Mouse (Mus musculus) adrenal gland, adult 2 months (tissue): ENCODE data around the gene 4632433K11Rik. TPM values are rescaled to one million over a fixed set of nuclear protein-coding genes. Genes with fewer than 3 reads are reported as not detected.

Source experiments
- polyA plus RNA-seq: library from polyadenylated mRNA; depleted of rRNA; stranded (reverse); fragments of >200 nt; gene quantifications from 2 replicates; pipeline ENCODE4 v1.2.3, GENCODE M21; 2012; rRNA removed
- total RNA-seq, 2 experiments: library from RNA; stranded (reverse); gene quantifications; 2 replicates each; pipeline ENCODE4 v1.2.3; 2021

Gene 4632433K11Rik
- total and polyA plus RNA-seq, 3 experiments, result 0.92 TPM; not detected in 2

Other genes starting within 250 kb of the 4632433K11Rik start
- 10 to 100 TPM; 10.2 to 10.8 TPM for gene Tmem238, start 244.5 kb upstream of the 4632433K11Rik start, total RNA-seq
- 144 and 180 TPM in 2 replicates for gene Tmem238, start 244.5 kb upstream of the 4632433K11Rik start, polyA plus RNA-seq
- gene Rpl28, start 241.2 kb upstream of the 4632433K11Rik start, total RNA-seq, result 1,000 to 10,000 TPM in 1 of 2 experiments, 100 to 1,000 TPM in 1; 958 to 1,234 TPM
- gene Rpl28, start 241.2 kb upstream of the 4632433K11Rik start, polyA plus RNA-seq, result 237 and 255 TPM in 2 replicates
- gene Ube2s, start 221.5 kb upstream of the 4632433K11Rik start, total RNA-seq, result 100 to 1,000 TPM in 1 of 2 experiments, 10 to 100 TPM in 1; 98.1 to 140 TPM
- 148 and 156 TPM in 2 replicates for gene Ube2s, start 221.5 kb upstream of the 4632433K11Rik start, polyA plus RNA-seq
- 1 to 10 TPM; 1.9 TPM for gene Shisa7, start 189.4 kb upstream of the 4632433K11Rik start, total RNA-seq
- 2.9 and 4.0 TPM in 2 replicates for gene Shisa7, start 189.4 kb upstream of the 4632433K11Rik start, polyA plus RNA-seq
- gene Isoc2b, start 163.9 kb upstream of the 4632433K11Rik start, total RNA-seq, result 10 to 100 TPM; 10.9 to 23.8 TPM
- gene Isoc2b, start 163.9 kb upstream of the 4632433K11Rik start, polyA plus RNA-seq, result 75.4 and 78.2 TPM in 2 replicates
- 10 to 100 TPM; 35.5 to 43.4 TPM for gene Isoc2a, start 157.0 kb upstream of the 4632433K11Rik start, total RNA-seq
- 43.5 and 45.6 TPM in 2 replicates for gene Isoc2a, start 157.0 kb upstream of the 4632433K11Rik start, polyA plus RNA-seq
- under 1 TPM; 0.23 to 0.45 TPM for gene Gm36210, start 127.6 kb upstream of the 4632433K11Rik start, total RNA-seq
- gene Gm36210, start 127.6 kb upstream of the 4632433K11Rik start, polyA plus RNA-seq, result 0.27 TPM in 1 of 2 replicates, not detected in the other
- gene Zfp628, start 118.9 kb upstream of the 4632433K11Rik start, total RNA-seq, result 10 to 100 TPM; 15.1 to 19.2 TPM
- 35.6 and 41.3 TPM in 2 replicates for gene Zfp628, start 118.9 kb upstream of the 4632433K11Rik start, polyA plus RNA-seq
- gene Nat14, start 112.1 kb upstream of the 4632433K11Rik start, total RNA-seq, result 1 to 10 TPM; 8.4 to 9.2 TPM
- 11.4 and 20.0 TPM in 2 replicates for gene Nat14, start 112.1 kb upstream of the 4632433K11Rik start, polyA plus RNA-seq
- gene Ssc5d, start 108.3 kb upstream of the 4632433K11Rik start, total RNA-seq, result 1 to 10 TPM; 2.2 to 2.3 TPM
- gene Ssc5d, start 108.3 kb upstream of the 4632433K11Rik start, polyA plus RNA-seq, result 2.9 and 3.1 TPM in 2 replicates
- gene Sbk2, start 69.7 kb upstream of the 4632433K11Rik start, total RNA-seq, result 1 to 10 TPM in 1 of 2 experiments, under 1 TPM in 1; 0.32 to 1.0 TPM
- 0.52 and 1.4 TPM in 2 replicates for gene Sbk2, start 69.7 kb upstream of the 4632433K11Rik start, polyA plus RNA-seq
- under 1 TPM; 0.20 to 0.21 TPM for gene Sbk3, start 63.0 kb upstream of the 4632433K11Rik start, total RNA-seq
- gene Sbk3, start 63.0 kb upstream of the 4632433K11Rik start, polyA plus RNA-seq, result 0.17 and 0.30 TPM in 2 replicates
- gene Zfp579, start 38.0 kb upstream of the 4632433K11Rik start, total RNA-seq, result 10 to 100 TPM; 18.2 to 21.5 TPM
- gene Zfp579, start 38.0 kb upstream of the 4632433K11Rik start, polyA plus RNA-seq, result 74.5 and 94.4 TPM in 2 replicates
- 10 to 100 TPM; 13.0 to 13.8 TPM for gene Zfp524, start 19.7 kb upstream of the 4632433K11Rik start, total RNA-seq
- 35.0 and 36.4 TPM in 2 replicates for gene Zfp524, start 19.7 kb upstream of the 4632433K11Rik start, polyA plus RNA-seq
- gene Fiz1, start 19.4 kb upstream of the 4632433K11Rik start, total RNA-seq, result 10 to 100 TPM; 24.1 to 24.7 TPM
- 31.5 and 32.2 TPM in 2 replicates for gene Fiz1, start 19.4 kb upstream of the 4632433K11Rik start, polyA plus RNA-seq
- gene Gm44973, start 18.6 kb upstream of the 4632433K11Rik start, total RNA-seq, result not detected
- gene Gm44973, start 18.6 kb upstream of the 4632433K11Rik start, polyA plus RNA-seq, result not detected in 2 replicates
- gene Zfp865, start 13.7 kb upstream of the 4632433K11Rik start, total RNA-seq, result 10 to 100 TPM; 23.7 to 29.7 TPM
- gene Zfp865, start 13.7 kb upstream of the 4632433K11Rik start, polyA plus RNA-seq, result 67.1 and 70.1 TPM in 2 replicates
- 1 to 10 TPM; 1.4 to 2.6 TPM for gene Ccdc106, start 13.6 kb upstream of the 4632433K11Rik start, total RNA-seq
- 1.5 and 3.0 TPM in 2 replicates for gene Ccdc106, start 13.6 kb upstream of the 4632433K11Rik start, polyA plus RNA-seq
- gene Zfp784, start 4.3 kb downstream of the 4632433K11Rik start, total RNA-seq, result 1 to 10 TPM; 4.4 to 5.1 TPM
- gene Zfp784, start 4.3 kb downstream of the 4632433K11Rik start, polyA plus RNA-seq, result 7.2 and 8.2 TPM in 2 replicates
- gene Zfp580, start 17.4 kb downstream of the 4632433K11Rik start, total RNA-seq, result 10 to 100 TPM in 1 of 2 experiments, 1 to 10 TPM in 1; 5.6 to 10.4 TPM
- 46.5 and 61.0 TPM in 2 replicates for gene Zfp580, start 17.4 kb downstream of the 4632433K11Rik start, polyA plus RNA-seq
- gene U2af2, start 28.0 kb downstream of the 4632433K11Rik start, total RNA-seq, result 100 to 1,000 TPM; 157 to 168 TPM
- gene U2af2, start 28.0 kb downstream of the 4632433K11Rik start, polyA plus RNA-seq, result 126 and 150 TPM in 2 replicates
- gene Epn1, start 46.1 kb downstream of the 4632433K11Rik start, total RNA-seq, result 100 to 1,000 TPM; 114 to 169 TPM
- 291 and 321 TPM in 2 replicates for gene Epn1, start 46.1 kb downstream of the 4632433K11Rik start, polyA plus RNA-seq
- gene Rfpl4, start 82.8 kb downstream of the 4632433K11Rik start, total RNA-seq, result under 1 TPM in 1 of 2 experiments, not detected in 1; 0.59 TPM
- not detected in 2 replicates for gene Rfpl4, start 82.8 kb downstream of the 4632433K11Rik start, polyA plus RNA-seq
- gene Rasl2-9, start 91.8 kb downstream of the 4632433K11Rik start, total RNA-seq, result 1 to 10 TPM in 1 of 2 experiments, under 1 TPM in 1; 0.86 to 2.9 TPM
- 0.15 and 0.33 TPM in 2 replicates for gene Rasl2-9, start 91.8 kb downstream of the 4632433K11Rik start, polyA plus RNA-seq
- not detected for gene Vmn1r55, start 115.6 kb downstream of the 4632433K11Rik start, total RNA-seq
- gene Vmn1r55, start 115.6 kb downstream of the 4632433K11Rik start, polyA plus RNA-seq, result not detected in 2 replicates
- not detected for gene Vmn1r56, start 162.6 kb downstream of the 4632433K11Rik start, total RNA-seq
- gene Vmn1r56, start 162.6 kb downstream of the 4632433K11Rik start, polyA plus RNA-seq, result not detected in 2 replicates
- not detected for gene Vmn1r57, start 184.4 kb downstream of the 4632433K11Rik start, total RNA-seq
- not detected in 2 replicates for gene Vmn1r57, start 184.4 kb downstream of the 4632433K11Rik start, polyA plus RNA-seq